Mouse (Mus musculus): ENCODE measurements at regions not wholly inside any gene's neighbourhood (a gene's known extent, or its start where the extent isn't known, plus 50 kb on each side); places are given as distances from the start of the nearest gene placed in this dataset.

DNA sequence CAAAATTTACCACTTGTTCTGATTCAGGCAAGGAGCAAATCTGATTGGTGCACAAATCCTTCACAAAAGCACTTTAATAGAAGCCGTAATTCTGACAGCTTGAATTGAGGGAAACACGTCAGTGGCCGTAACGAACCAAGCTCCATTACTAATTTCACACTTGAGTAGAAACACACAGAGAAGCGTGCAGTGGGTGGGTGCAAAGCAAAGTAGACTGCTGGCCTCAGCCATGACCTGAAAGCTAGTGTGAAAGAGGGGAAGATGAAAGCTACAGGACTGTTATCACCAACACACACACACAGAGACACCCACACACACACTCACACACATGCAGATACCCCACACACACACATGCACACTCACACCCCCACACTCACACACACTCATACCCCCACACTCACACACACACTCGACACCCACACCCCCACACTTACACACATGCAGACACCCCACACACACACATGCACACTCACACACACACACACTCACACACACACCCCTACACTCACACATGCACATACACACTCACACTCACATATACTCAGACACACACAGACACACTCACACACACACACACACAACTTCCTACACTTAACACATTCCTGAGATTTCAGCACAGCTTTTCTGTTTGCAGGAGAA, 248.8 kb upstream of the Gpc5 start:
- WGBS = 42% methylated on average over 6 of the region's 6 CpGs
- no peak overlapping the region for H3K9ac ChIP-seq (replicated peaks)
- H3K4me1 ChIP-seq = peaks cover 21% of the 10 kb centered on the region
- H3K36me3 ChIP-seq = no peaks in the 10 kb centered on the region
- H3K27ac ChIP-seq (replicated peaks) = no peak overlapping the region
- H3K4me3 ChIP-seq = no peak overlapping the region
- ATAC-seq (ENCODE audit: low FRiP score, low read depth) = peak; percentile 59
- H3K4me2 ChIP-seq (replicated peaks) = no peak overlapping the region
- peaks cover 3% of the 10 kb centered on the region; the same call in 1 of the 2 replicates for H3K27me3 ChIP-seq
- H3K9me3 ChIP-seq = no peaks in the 10 kb centered on the region

DNA sequence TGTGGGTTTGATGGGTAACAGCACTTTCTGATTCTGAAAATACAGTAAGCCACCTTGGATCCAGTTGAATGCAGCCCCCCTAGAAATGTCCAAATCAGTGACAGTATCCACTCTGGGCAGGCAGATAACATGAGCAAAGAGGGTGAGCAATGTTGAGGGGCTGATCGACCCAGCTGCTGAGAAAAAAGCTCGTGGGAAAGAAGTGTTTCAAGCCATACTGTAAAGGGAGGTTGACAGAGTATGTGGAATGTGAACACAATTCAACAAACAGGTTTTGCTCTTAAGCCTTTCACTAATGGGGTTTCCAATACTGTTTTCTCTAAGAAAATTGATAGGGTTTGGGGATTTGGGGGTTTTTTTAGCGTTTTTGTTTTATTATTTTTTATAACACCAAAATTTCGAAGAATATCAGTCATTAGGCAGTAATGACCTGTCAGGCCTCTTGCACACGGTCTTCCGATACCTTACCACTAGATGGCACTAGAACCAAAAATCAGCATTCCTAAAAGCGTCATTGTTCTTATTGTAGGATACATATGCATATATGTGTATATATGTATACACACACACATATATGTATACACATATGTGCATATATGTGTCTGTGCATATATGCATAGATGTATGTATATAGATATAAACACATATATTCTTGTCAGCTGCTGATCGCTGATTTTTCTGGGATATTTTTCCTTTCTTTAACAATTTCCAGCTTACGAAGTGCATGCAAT, 237.5 kb upstream of the Gpc5 start:
- Histone ChIP-seq H3K9ac (replicated peaks) (no peak overlapping the region), H3K27me3 (peaks cover 7% of the 10 kb centered on the region), H3K4me3 (no peak overlapping the region), H3K4me1 (peaks cover 8% of the 10 kb centered on the region), H3K9me3 (no peaks in the 10 kb centered on the region), H3K4me2 (replicated peaks) (no peak overlapping the region), H3K36me3 (no peaks in the 10 kb centered on the region), H3K27ac (replicated peaks) (no peak overlapping the region)
- ATAC-seq (ENCODE audit: low FRiP score, low read depth) = peak; percentile 53
- WGBS = 25% methylated on average over 9 of the region's 9 CpGs

DNA sequence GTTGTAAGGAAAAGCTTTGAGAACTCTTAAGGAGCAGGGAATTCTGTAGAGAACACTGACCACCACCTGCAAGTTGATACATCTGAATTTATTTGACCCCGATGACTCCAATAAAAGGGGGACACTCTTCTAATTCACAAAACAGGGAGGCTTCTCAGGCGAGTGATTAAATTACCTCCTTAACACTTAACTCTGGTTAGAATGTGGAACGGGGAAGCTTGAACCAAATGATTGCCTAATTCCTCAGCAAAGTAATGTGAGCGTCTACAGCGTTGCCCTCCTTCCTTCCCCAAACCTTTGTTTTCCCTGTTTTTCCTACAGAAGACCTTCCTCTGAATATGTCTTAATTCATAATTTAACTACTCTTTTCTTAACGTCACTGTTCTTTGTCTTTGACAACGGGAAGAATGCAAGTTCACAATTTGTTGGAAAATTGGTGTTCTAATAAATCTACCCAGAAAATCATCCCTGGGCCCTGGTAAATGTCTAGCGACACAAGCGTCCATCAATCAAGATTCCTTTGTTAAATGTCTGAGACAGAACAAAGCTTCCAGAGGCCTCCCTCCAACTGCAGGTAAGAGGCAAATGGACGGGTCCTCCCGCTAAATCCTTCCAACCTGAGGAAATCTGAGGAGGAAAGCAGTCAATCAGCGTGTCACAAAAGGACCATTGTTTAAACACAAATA, 236.8 kb upstream of the Gpc5 start:
- Histone ChIP-seq H3K9me3 (no peaks in the 10 kb centered on the region), H3K4me2 (replicated peaks) (no peak overlapping the region), H3K36me3 (no peaks in the 10 kb centered on the region), H3K27me3 (peaks cover 7% of the 10 kb centered on the region), H3K4me3 (no peak overlapping the region), H3K27ac (replicated peaks) (no peak overlapping the region), H3K4me1 (peaks cover 8% of the 10 kb centered on the region), H3K9ac (replicated peaks) (no peak overlapping the region)
- WGBS = 16% methylated on average over 12 of the region's 12 CpGs
- peak; percentile 29; the same call in 1 of the 2 replicates for ATAC-seq (ENCODE audit: low FRiP score, low read depth)

DNA sequence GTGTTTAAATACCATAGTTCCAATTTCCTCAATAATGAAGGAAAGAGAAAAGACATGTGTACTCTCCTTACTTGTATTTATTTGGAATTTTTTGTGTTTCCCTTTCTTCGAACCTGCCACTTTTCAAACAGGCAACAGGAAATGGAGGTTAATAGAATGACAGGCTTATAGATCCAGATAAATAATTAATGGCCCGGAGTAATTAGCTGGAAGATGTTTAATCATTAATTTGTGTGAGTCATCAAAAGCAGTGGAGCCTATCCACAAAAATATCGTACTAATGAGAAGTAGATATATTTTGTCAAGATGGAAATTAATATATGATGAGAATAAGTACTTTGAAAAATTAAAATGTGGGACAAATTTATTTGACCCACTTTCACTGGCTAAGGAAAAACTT, 236.3 kb upstream of the Gpc5 start:
- Histone ChIP-seq H3K27me3 (peaks cover 7% of the 10 kb centered on the region), H3K4me1 (peaks cover 8% of the 10 kb centered on the region), H3K36me3 (no peaks in the 10 kb centered on the region), H3K4me3 (no peak overlapping the region), H3K9ac (replicated peaks) (no peak overlapping the region), H3K27ac (replicated peaks) (no peak overlapping the region), H3K4me2 (replicated peaks) (no peak overlapping the region), H3K9me3 (no peaks in the 10 kb centered on the region)
- no peak for ATAC-seq (ENCODE audit: low FRiP score, low read depth)
- 48% methylated on average over 3 of the region's 3 CpGs for WGBS

DNA sequence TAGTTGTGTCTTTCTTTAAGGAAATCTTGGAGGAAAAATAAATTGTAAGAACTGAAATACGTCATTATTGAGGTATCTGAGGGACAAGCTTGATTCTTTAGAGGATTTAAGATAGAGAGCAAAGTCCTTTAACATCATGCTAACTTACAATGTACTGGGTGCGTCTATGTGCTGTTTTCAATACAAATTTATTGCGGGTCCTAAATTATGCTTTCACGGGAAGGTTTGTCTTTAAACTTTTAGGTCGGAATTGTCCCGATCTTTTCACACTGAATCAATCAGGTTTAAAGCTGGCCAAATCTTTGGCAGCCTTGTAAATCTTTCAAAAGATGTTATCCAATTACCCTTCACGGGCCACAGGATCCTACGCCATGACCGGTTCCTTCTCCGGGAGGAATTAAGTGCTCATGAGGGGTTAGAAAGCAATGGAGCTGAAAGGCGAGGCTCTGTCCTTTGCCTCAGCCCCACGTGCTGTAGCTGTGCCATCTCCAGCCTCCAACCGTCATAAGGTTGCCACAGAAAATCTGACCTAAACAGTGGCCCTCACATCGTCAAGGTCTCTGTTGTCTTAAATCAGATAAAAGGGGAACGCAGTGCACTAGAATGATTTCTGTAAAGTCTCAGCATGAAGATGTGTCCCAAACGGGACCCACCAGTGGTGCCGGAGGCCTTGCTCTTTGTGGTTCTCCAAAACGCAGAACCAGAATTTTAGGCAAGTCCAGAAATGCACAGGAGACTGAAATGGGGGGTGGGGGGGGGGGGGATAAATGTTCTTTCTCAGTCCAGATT, 235.6 kb upstream of the Gpc5 start:
- H3K9ac ChIP-seq (replicated peaks) = no peak overlapping the region
- peaks cover 8% of the 10 kb centered on the region for H3K4me1 ChIP-seq
- no peak overlapping the region for H3K4me3 ChIP-seq
- H3K4me2 ChIP-seq (replicated peaks) = peak overlapping the region; percentile 27
- 9% methylated on average over 18 of the region's 18 CpGs for WGBS
- H3K9me3 ChIP-seq = no peaks in the 10 kb centered on the region
- H3K36me3 ChIP-seq = no peaks in the 10 kb centered on the region
- no peak overlapping the region for H3K27ac ChIP-seq (replicated peaks)
- ATAC-seq (ENCODE audit: low FRiP score, low read depth) = peak; percentile 58
- H3K27me3 ChIP-seq = peaks cover 7% of the 10 kb centered on the region

DNA sequence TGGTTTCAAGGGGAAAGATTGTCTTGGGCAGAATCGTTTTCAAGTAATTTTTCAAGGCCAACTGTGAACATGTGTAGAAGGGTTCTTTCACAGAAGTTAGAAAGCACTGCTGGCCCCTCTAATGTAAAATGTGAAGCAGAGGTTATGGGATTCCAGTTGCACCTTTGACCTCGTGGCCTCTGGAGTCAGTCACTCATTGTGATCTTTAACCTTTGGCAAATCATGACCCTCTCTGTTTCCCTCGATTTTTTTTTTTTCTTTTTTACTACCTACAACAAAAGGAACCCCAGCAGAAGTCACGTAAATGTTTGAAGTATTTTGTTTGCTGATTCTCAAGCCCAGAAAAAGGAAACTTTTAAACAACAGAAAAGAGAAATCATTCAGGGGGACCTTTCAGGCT, 234.8 kb upstream of the Gpc5 start:
- 4% methylated on average over 4 of the region's 4 CpGs for WGBS
- H3K4me2 ChIP-seq (replicated peaks) = no peak overlapping the region
- H3K27ac ChIP-seq (replicated peaks) = no peak overlapping the region
- H3K9ac ChIP-seq (replicated peaks) = no peak overlapping the region
- ATAC-seq (ENCODE audit: low FRiP score, low read depth) = no peak
- H3K4me1 ChIP-seq = peaks cover 8% of the 10 kb centered on the region
- no peaks in the 10 kb centered on the region for H3K36me3 ChIP-seq
- H3K27me3 ChIP-seq = peaks cover 7% of the 10 kb centered on the region
- no peak overlapping the region for H3K4me3 ChIP-seq
- no peaks in the 10 kb centered on the region for H3K9me3 ChIP-seq

DNA sequence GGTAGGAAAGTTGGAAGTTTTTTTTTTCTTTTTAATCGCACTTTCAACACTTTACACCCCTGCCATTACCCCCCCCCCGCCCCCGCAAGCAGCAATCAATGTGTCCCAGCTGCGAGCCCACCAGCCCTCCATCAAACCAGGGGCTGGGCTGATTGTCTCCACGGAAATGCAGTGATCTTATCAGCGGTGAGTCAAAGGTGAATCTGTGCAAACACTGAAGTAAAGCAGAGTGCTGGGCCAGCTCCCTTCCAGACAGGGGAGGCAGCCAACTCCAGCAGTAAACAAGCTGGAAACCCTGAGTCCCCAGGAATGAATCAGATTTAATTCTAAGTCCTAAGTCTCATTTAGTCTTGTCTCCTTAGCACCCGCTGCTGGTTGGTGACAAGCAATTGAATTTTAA, 234.3 kb upstream of the Gpc5 start:
- Histone ChIP-seq H3K27me3 (peaks cover 7% of the 10 kb centered on the region), H3K9ac (replicated peaks) (no peak overlapping the region), H3K4me1 (peaks cover 8% of the 10 kb centered on the region), H3K36me3 (no peaks in the 10 kb centered on the region), H3K4me3 (no peak overlapping the region), H3K27ac (replicated peaks) (no peak overlapping the region), H3K4me2 (replicated peaks) (no peak overlapping the region), H3K9me3 (no peaks in the 10 kb centered on the region)
- no peak for ATAC-seq (ENCODE audit: low FRiP score, low read depth)
- WGBS = 4% methylated on average over 7 of the region's 7 CpGs

DNA sequence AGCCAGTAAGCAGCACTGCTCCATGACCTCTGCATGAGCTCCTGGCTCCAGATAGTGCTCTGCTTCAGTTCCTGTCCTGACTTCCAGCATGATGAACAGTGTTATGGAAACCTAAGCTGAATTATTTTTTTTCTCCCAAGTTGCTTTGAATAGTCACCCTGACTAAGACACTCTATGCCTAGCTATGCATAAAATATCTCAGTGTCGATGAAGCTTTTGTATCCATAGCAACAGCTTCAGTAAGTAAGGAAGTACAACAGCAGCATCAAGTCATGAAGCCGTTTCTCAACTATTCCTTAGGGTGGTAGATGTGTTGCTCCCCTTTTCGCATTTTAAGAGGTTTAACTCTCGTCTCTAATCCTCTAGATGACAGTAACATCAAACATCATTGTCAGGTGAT, 228.4 kb upstream of the Gpc5 start:
- Histone ChIP-seq H3K9me3 (no peaks in the 10 kb centered on the region), H3K4me1 (no peaks in the 10 kb centered on the region), H3K36me3 (no peaks in the 10 kb centered on the region), H3K27me3 (no peaks in the 10 kb centered on the region), H3K4me3 (no peak overlapping the region), H3K27ac (replicated peaks) (no peak overlapping the region), H3K9ac (replicated peaks) (no peak overlapping the region), H3K4me2 (replicated peaks) (no peak overlapping the region)
- no peak for ATAC-seq (ENCODE audit: low FRiP score, low read depth)
- 82% methylated on average over 4 of the region's 4 CpGs for WGBS

DNA sequence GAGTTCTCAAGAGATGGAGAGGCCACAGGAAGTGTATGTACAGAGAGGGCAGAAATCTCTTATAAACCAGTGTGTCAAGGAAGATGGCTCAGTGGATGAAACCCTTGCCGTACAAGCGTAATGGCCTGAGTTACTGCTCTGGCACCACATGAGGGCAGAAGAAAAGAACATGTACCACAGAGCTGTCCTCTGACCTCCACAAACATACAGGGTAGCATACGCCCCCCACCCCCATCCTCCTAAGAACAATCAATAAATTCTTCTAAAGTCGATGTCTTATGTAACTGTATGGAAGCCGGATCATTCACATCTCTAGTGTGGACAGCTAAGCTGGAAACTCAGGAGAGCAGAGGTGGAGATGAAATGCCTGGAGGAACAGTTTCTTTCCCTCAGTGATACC, 227.9 kb upstream of the Gpc5 start:
- H3K27ac ChIP-seq (replicated peaks) = no peak overlapping the region
- H3K4me2 ChIP-seq (replicated peaks) = no peak overlapping the region
- H3K9ac ChIP-seq (replicated peaks) = no peak overlapping the region
- no peak overlapping the region for H3K4me3 ChIP-seq
- no peaks in the 10 kb centered on the region for H3K4me1 ChIP-seq
- no peaks in the 10 kb centered on the region for H3K27me3 ChIP-seq
- no peak for ATAC-seq (ENCODE audit: low FRiP score, low read depth)
- 95% methylated on average over 5 of the region's 5 CpGs for WGBS
- no peaks in the 10 kb centered on the region for H3K9me3 ChIP-seq
- no peaks in the 10 kb centered on the region for H3K36me3 ChIP-seq

DNA sequence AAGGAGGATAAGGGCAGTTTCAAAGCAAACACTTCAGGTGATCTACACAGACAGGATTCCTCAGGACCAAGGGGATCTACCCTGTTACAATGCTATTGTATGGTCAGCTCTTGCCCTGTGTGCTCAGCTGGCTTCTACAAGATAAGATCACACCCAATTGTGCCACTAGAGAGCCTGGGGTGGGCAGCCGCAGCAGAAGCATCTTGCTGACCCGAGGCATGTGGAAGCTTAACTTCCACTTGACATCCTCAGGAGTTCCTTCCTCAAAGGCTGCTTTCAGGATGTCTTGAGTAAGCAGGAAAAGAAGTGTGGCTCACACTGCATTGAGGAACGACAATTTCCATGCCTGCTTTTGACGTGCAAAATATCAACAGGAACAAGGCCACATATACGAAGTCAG, 222.8 kb upstream of the Gpc5 start:
- Histone ChIP-seq H3K4me1 (no peaks in the 10 kb centered on the region), H3K27ac (replicated peaks) (no peak overlapping the region), H3K4me2 (replicated peaks) (no peak overlapping the region), H3K9me3 (no peaks in the 10 kb centered on the region), H3K27me3 (no peaks in the 10 kb centered on the region), H3K4me3 (no peak overlapping the region), H3K9ac (replicated peaks) (no peak overlapping the region), H3K36me3 (no peaks in the 10 kb centered on the region)
- ATAC-seq (ENCODE audit: low FRiP score, low read depth) = no peak
- 50% methylated on average over 5 of the region's 5 CpGs for WGBS

DNA sequence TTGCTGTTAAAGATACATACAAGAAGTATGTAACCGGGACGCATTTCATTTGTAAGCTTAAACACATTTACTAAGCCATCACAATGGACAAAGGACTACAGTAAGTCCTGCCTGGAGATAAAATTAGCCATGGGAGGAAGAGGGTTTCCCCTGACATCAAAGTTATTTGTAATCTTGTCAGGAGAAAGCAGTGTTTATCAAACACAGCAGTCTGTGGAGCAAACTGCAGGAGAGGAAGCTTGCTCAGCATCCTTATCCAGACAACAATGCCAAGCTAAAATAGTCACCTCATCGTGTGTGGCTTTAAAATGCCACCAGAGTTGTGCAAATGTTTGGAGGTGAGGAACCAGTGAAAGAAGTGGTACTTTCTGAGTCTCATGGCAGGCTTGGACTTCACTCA, 216.9 kb upstream of the Gpc5 start:
- no peak overlapping the region for H3K4me3 ChIP-seq
- no peaks in the 10 kb centered on the region for H3K27me3 ChIP-seq
- ATAC-seq (ENCODE audit: low FRiP score, low read depth) = no peak
- no peaks in the 10 kb centered on the region for H3K36me3 ChIP-seq
- H3K4me2 ChIP-seq (replicated peaks) = no peak overlapping the region
- 57% methylated on average over 3 of the region's 3 CpGs for WGBS
- no peaks in the 10 kb centered on the region for H3K4me1 ChIP-seq
- no peak overlapping the region for H3K27ac ChIP-seq (replicated peaks)
- no peaks in the 10 kb centered on the region for H3K9me3 ChIP-seq
- no peak overlapping the region for H3K9ac ChIP-seq (replicated peaks)

DNA sequence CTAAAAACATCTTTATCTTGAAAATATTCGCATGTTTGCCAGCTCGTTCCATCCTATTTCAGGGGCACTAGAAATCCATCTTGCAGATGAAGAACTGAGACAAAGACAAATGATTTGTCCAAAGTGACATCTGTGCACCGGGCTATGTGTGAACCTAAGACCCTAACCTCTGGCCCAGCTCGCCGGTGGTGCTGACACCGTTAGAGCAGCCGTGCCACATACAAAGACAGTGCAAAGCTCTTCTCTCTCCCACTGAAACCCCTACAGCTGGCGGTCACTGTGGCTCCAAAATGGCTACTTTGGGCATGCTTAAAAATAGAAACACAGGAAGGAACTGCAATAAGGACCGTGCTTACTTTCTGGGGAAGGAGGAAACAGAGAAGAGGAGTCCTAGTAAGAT, 215.6 kb upstream of the Gpc5 start:
- Histone ChIP-seq H3K27me3 (no peaks in the 10 kb centered on the region), H3K9me3 (no peaks in the 10 kb centered on the region), H3K4me2 (replicated peaks) (no peak overlapping the region), H3K36me3 (no peaks in the 10 kb centered on the region), H3K27ac (replicated peaks) (no peak overlapping the region), H3K9ac (replicated peaks) (no peak overlapping the region), H3K4me3 (no peak overlapping the region), H3K4me1 (no peaks in the 10 kb centered on the region)
- 66% methylated on average over 9 of the region's 9 CpGs for WGBS
- ATAC-seq (ENCODE audit: low FRiP score, low read depth) = no peak

All from midbrain, embryonic 12.5 days (tissue).